Mouse (Mus musculus): ENCODE data around the gene Syne2.

DNA sequence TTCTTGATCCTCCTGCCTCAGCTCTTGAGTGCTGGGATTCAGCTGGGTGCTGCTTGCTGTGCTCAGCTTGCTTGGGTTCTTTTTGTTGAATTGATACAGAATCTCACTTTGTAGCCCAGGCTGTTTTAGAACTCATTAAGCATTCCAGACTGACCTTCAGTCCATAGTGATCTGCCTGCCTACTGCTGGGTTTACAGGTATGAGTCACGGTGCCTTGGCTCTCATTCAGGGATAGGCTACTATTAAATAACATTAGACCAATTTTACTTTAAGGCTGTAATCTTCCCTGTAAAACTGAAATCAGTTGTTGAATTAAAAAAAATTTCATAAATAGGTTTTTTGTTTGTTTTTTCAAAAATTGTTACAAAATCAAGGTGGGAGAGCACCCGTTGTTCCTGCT, 4.2 kb upstream of the Syne2 start:
- TF ChIP-seq POLR2A (IDR thresholded peaks at IDR 0.05; ENCODE audit: insufficient read depth, low read length) (no peak), CTCF (IDR thresholded peaks at IDR 0.05; ENCODE audit: low read depth, low read length) (no peak), EP300 (IDR thresholded peaks at IDR 0.05; ENCODE audit: insufficient read depth, low read depth, low read length) (no peak)

Measured in ES-Bruce4 (cell line).